Mouse (Mus musculus): Measurements from ENCODE around the gene Asgr2. TPM values are rescaled to one million over a fixed set of nuclear protein-coding genes. Genes with fewer than 3 reads are reported as not detected.
"Not testable (repeated sequence)": the region's sequence is repeated elsewhere in the genome, so short reads cannot be mapped to it uniquely, and the experiment has no call there.

The Asgr2 gene
- polyA plus RNA-seq, 1 experiment from 2014 or later, result not detected

DNA sequence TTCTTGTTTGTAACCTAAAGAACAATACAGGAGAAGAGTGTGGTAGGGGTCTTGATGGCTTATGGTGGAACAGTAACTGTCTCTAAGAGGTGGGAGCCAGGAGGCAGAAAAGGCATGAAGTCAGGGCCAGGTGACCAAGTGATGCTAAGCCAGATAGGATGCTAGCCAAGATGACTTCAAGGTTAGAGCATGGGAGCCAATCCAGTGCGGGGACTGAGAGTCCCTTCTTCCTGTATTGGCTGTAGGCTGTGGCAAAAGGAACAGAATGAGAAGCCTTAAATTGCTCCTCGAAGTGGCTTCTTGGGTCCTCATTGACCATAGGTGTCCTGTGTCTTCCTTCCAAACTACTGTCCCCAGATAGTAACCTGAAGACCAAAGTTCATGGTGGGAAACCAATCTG, 6.7 kb downstream of the Asgr2 start:
- H3K4me2 ChIP-seq (replicated peaks), result no peak overlapping the region
- WGBS, result 76% methylated on average over 2 of the region's 2 CpGs
- no peaks in the 10 kb centered on the region for H3K27me3 ChIP-seq
- ATAC-seq (ENCODE audit: low FRiP score, low read depth), result no peak
- H3K36me3 ChIP-seq, result no peaks in the 10 kb centered on the region
- no peaks in the 10 kb centered on the region for H3K4me1 ChIP-seq
- H3K4me3 ChIP-seq, result no peak overlapping the region
- H3K9me3 ChIP-seq, result 0 out of 2 replicates have a peak, but pooled peaks cover 5% of the 10 kb centered on the region
- no peak overlapping the region for H3K9ac ChIP-seq (replicated peaks)
- no peak overlapping the region for H3K27ac ChIP-seq (replicated peaks)

DNA sequence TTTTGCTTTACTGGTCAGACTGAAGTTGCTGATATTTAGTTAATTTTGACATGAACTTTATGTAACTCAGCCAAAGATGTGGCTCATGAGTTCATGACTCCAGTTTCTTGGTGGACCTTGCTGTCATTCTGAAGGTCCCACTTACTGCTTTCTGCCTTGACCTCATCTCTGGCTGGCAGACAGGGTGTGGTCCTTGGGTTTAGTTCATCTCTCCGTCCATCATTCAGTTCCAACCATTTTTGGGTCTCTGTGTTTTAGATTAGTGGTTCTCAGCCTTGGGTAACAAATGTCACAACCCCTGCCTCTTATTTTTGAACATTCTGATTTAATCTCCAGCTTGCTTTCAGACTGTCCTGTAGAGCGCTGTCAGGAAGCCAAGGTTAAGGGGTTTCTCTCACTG, 7.4 kb downstream of the Asgr2 start:
- Histone ChIP-seq H3K9me3 (0 out of 2 replicates have a peak, but pooled peaks cover 5% of the 10 kb centered on the region), H3K27ac (replicated peaks) (no peak overlapping the region), H3K27me3 (no peaks in the 10 kb centered on the region), H3K4me2 (replicated peaks) (no peak overlapping the region), H3K36me3 (no peaks in the 10 kb centered on the region), H3K4me3 (no peak overlapping the region), H3K9ac (replicated peaks) (no peak overlapping the region), H3K4me1 (no peaks in the 10 kb centered on the region)
- no peak for ATAC-seq (ENCODE audit: low FRiP score, low read depth)
- 86% methylated on average over 2 of the region's 2 CpGs for WGBS

DNA sequence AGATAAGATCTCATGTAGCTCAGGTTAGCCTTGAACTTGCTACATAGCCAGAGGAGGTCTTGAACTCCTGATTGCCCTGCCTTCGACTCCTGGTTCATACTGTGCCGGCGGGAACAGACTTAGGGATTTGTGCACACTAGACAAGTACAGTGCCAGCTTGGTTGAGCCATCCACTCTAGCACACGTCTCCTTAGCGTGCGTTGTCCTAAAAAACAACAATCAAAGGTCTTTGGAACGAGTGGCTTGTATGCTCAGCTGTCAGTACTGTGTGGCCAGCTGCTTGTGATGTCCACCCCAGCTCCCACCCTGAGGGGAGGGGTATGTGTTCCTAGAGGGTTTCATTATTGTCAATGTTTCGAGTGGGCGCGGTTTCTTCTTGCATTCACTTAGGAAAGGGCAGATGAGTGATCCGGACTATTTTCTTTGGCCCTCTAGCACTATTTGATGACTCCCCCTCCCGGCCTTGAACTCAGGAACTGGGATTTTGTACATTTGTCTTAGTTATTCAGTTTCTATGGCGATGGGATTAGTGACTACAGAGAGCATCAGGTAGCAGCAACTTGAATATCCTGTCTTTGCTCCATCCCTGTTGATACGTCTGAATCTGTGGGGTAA, 11.4 kb downstream of the Asgr2 start:
- H3K9ac ChIP-seq (replicated peaks), result no peak overlapping the region
- H3K27ac ChIP-seq (replicated peaks), result no peak overlapping the region
- 76% methylated on average over 14 of the region's 14 CpGs for WGBS
- H3K27me3 ChIP-seq, result no peaks in the 10 kb centered on the region
- no peaks in the 10 kb centered on the region for H3K4me1 ChIP-seq
- H3K4me3 ChIP-seq, result no peak overlapping the region
- 0 out of 2 replicates have a peak, but pooled peaks cover 2% of the 10 kb centered on the region for H3K9me3 ChIP-seq
- no peak overlapping the region for H3K4me2 ChIP-seq (replicated peaks)
- no peaks in the 10 kb centered on the region for H3K36me3 ChIP-seq
- ATAC-seq (ENCODE audit: low FRiP score, low read depth), result no peak

- H3K9me3 ChIP-seq, result no peaks in the 10 kb centered on the region
- ATAC-seq (ENCODE audit: low FRiP score, low read depth), result no peak
- H3K9ac ChIP-seq (replicated peaks), result no peak overlapping the region
- no peak overlapping the region for H3K4me2 ChIP-seq (replicated peaks)
- no peaks in the 10 kb centered on the region for H3K36me3 ChIP-seq
- no peaks in the 10 kb centered on the region for H3K27me3 ChIP-seq
- no peak overlapping the region for H3K27ac ChIP-seq (replicated peaks)
- no peaks in the 10 kb centered on the region for H3K4me1 ChIP-seq
- WGBS, result 62% methylated on average over 8 of the region's 8 CpGs
- H3K4me3 ChIP-seq, result no peak overlapping the region
Measured at GRCm38 (mm10) chr11:70107085-70107484, 14.6 kb downstream of the Asgr2 start.

- ATAC-seq (ENCODE audit: low FRiP score, low read depth), result no peak
- no peaks in the 10 kb centered on the region for H3K4me1 ChIP-seq
- H3K27ac ChIP-seq (replicated peaks), result no peak overlapping the region
- no peak overlapping the region for H3K4me3 ChIP-seq
- 77% methylated on average over 3 of the region's 3 CpGs for WGBS
- H3K27me3 ChIP-seq, result no peaks in the 10 kb centered on the region
- no peaks in the 10 kb centered on the region for H3K9me3 ChIP-seq
- no peak overlapping the region for H3K9ac ChIP-seq (replicated peaks)
- H3K4me2 ChIP-seq (replicated peaks), result no peak overlapping the region
- H3K36me3 ChIP-seq, result no peaks in the 10 kb centered on the region
Measured at GRCm38 (mm10) chr11:70110146-70110545, 17.7 kb downstream of the Asgr2 start.

GRCm38 (mm10) chr11:70114562-70114961, 22.1 kb downstream of the Asgr2 start:
- 0 out of 2 replicates have a peak, but pooled peaks cover 3% of the 10 kb centered on the region for H3K9me3 ChIP-seq
- no peak for ATAC-seq (ENCODE audit: low FRiP score, low read depth)
- no peak overlapping the region for H3K9ac ChIP-seq (replicated peaks)
- H3K4me1 ChIP-seq, result no peaks in the 10 kb centered on the region
- H3K27ac ChIP-seq (replicated peaks), result no peak overlapping the region
- H3K27me3 ChIP-seq, result no peaks in the 10 kb centered on the region
- WGBS, result 71% methylated on average over 4 of the region's 4 CpGs
- H3K4me3 ChIP-seq, result no peak overlapping the region
- no peaks in the 10 kb centered on the region for H3K36me3 ChIP-seq
- no peak overlapping the region for H3K4me2 ChIP-seq (replicated peaks)

DNA sequence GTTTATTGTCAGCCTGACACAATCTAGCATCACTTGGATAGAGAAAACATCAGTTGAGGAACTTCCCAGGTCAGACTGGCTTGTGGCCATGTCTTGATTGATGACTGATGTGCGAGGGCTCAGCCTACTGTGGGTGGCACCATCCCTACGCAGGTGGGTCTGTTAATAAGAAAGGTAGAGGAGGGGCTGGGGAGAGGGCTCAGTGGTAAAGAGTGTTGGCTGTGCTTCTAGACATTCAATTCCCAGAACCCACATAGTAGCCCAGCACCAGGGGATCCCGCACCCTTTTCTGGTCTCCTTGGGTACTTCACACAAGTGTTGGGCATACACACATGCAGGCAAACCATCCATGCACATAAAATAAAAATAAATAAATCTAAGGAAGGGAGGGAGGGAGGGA, 23.5 kb downstream of the Asgr2 start:
- no peaks in the 10 kb centered on the region for H3K4me1 ChIP-seq
- no peak for ATAC-seq (ENCODE audit: low FRiP score, low read depth)
- no peak overlapping the region for H3K4me2 ChIP-seq (replicated peaks)
- no peak overlapping the region for H3K9ac ChIP-seq (replicated peaks)
- H3K27me3 ChIP-seq, result no peaks in the 10 kb centered on the region
- 0 out of 2 replicates have a peak, but pooled peaks cover 4% of the 10 kb centered on the region for H3K9me3 ChIP-seq
- WGBS, result 93% methylated on average over 3 of the region's 3 CpGs
- no peak overlapping the region for H3K27ac ChIP-seq (replicated peaks)
- H3K36me3 ChIP-seq, result no peaks in the 10 kb centered on the region
- no peak overlapping the region for H3K4me3 ChIP-seq

DNA sequence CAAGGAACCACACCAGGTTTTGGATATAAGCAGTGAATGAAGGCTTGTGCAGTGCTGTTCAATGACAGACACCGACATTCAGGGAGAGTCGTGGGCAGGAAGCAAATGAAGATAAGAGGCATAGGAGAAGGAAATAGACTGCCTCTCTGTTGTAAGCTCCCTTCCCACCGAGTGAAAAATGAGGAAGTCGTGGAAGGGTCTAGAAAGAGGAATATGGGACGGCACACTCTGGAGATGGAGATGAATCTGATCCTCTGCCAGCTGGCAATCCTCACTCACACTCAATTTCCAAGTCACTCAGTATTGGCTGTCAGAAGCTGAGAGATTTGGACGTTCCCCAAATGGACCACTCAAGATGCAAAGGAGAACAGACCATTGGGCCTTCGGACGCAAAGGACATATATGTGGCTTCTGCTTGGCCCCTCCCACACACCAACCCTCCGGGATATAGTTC, 37.5 kb downstream of the Asgr2 start, which contains the start of gene Mgl2:
TSS of gene Mgl2 (plus strand) at position 404 of the 454 bp plus-strand sequence.
- Histone ChIP-seq H3K27ac (replicated peaks) (no peak within 1 kb of the TSS), H3K36me3 (no peaks in the 10 kb centered on the region), H3K9ac (replicated peaks) (no peak within 1 kb of the TSS), H3K4me1 (no peaks in the 10 kb centered on the region), H3K4me3 (no peak within 1 kb of the TSS), H3K4me2 (replicated peaks) (no peak within 1 kb of the TSS), H3K27me3 (no peaks in the 10 kb centered on the region), H3K9me3 (no peaks in the 10 kb centered on the region)
- 84% methylated on average over 9 of the region's 9 CpGs for WGBS
- ATAC-seq (ENCODE audit: low FRiP score, low read depth), result no peak

DNA sequence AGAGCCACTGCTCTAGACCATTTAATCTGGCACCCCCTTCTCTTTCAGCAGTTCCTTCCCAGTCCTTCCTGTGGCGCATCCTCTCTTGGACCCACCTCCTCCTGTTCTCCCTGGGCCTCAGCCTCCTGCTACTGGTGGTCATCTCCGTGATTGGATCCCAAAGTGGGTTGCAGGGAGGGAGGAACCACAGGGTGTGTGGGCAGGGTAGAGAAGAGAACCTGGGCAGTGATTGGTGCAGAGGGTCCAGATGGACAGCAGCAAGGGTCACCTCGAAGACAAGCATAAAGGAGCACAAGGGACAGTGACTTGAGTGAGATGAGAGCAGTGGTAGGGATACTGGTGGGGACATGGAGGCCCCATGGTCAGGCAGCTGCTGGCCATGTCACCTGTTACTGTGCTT, 42.6 kb downstream of the Asgr2 start:
- H3K27ac ChIP-seq (replicated peaks); H3K4me2 ChIP-seq (replicated peaks); H3K4me3 ChIP-seq; H3K36me3 ChIP-seq; H3K4me1 ChIP-seq; ATAC-seq (ENCODE audit: low FRiP score, low read depth); H3K9ac ChIP-seq (replicated peaks); H3K9me3 ChIP-seq; H3K27me3 ChIP-seq: not testable (repeated sequence)
- WGBS, result 65% methylated on average over 3 of the region's 3 CpGs

GRCm38 (mm10) chr11:70135925-70136324, 43.5 kb downstream of the Asgr2 start:
- WGBS, result 97% methylated on average over 8 of the region's 8 CpGs
- not testable (repeated sequence) for H3K27ac ChIP-seq (replicated peaks); H3K4me3 ChIP-seq; H3K4me1 ChIP-seq; H3K36me3 ChIP-seq; H3K9me3 ChIP-seq; H3K9ac ChIP-seq (replicated peaks); H3K4me2 ChIP-seq (replicated peaks); ATAC-seq (ENCODE audit: low FRiP score, low read depth); H3K27me3 ChIP-seq

GRCm38 (mm10) chr11:70139171-70139570, 46.7 kb downstream of the Asgr2 start:
- Histone ChIP-seq H3K4me1 (no peaks in the 10 kb centered on the region), H3K9ac (replicated peaks) (no peak overlapping the region), H3K4me3 (no peak overlapping the region), H3K9me3 (no peaks in the 10 kb centered on the region), H3K27me3 (no peaks in the 10 kb centered on the region), H3K36me3 (no peaks in the 10 kb centered on the region), H3K4me2 (replicated peaks) (no peak overlapping the region), H3K27ac (replicated peaks) (no peak overlapping the region)
- 83% methylated on average over 10 of the region's 10 CpGs for WGBS
- ATAC-seq (ENCODE audit: low FRiP score, low read depth), result no peak

- WGBS, result 58% methylated on average over 3 of the region's 3 CpGs
Measured at GRCm38 (mm10) chr11:70151072-70151471, 58.6 kb downstream of the Asgr2 start.

More at GRCm38 (mm10) chr11:70151072-70151471, 58.6 kb downstream of the Asgr2 start:
- no peaks in the 10 kb centered on the region for H3K36me3 ChIP-seq
- no peak overlapping the region for H3K4me2 ChIP-seq (replicated peaks)
- ATAC-seq (ENCODE audit: low FRiP score, low read depth), result no peak
- H3K9me3 ChIP-seq, result no peaks in the 10 kb centered on the region
- H3K4me3 ChIP-seq, result no peak overlapping the region
- H3K9ac ChIP-seq (replicated peaks), result no peak overlapping the region
- H3K4me1 ChIP-seq, result no peaks in the 10 kb centered on the region
- no peak overlapping the region for H3K27ac ChIP-seq (replicated peaks)
- H3K27me3 ChIP-seq, result no peaks in the 10 kb centered on the region

Measured in midbrain, embryonic 12.5 days (tissue).